Mouse (Mus musculus): ENCODE data around the gene Gpr87. TPM values are rescaled to one million over a fixed set of nuclear protein-coding genes. Genes with fewer than 3 reads are reported as not detected.

Gpr87 gene
- 7.6 and 9.1 TPM in 2 replicates for polyA plus RNA-seq (2015; fragmentation: Nextera tagmentation; extraction: Ambion mirVana)

GRCm38 (mm10) chr3:59194938-59195337, at the start of gene Gpr87:
Gene Gpr87, minus strand, starts transcription at chr3:59195104.

GRCm38 (mm10) chr3:59210727-59211126, 15.8 kb upstream of the Gpr87 start, which contains the start of gene P2ry13:
Gene P2ry13, minus strand, starts transcription at chr3:59210882.

GRCm38 (mm10) chr3:59153424-59153823, 41.5 kb downstream of the Gpr87 start, which contains the start of gene P2ry14:
Gene P2ry14, minus strand, starts transcription at chr3:59153618.

Other genes with a start within 250 kb of the Gpr87 start
- 0.50 and 0.60 TPM in 2 replicates for gene Med12l, start 189.3 kb downstream of the Gpr87 start, polyA plus RNA-seq (2015; fragmentation: Nextera tagmentation; extraction: Ambion mirVana)
- 0.19 and 0.39 TPM in 2 replicates for gene Gpr171, start 93.3 kb downstream of the Gpr87 start, polyA plus RNA-seq (2015; fragmentation: Nextera tagmentation; extraction: Ambion mirVana)
- gene P2ry14, start 41.5 kb downstream of the Gpr87 start, polyA plus RNA-seq (2015; fragmentation: Nextera tagmentation; extraction: Ambion mirVana): 0.54 and 0.63 TPM in 2 replicates
- 1.0 and 1.1 TPM in 2 replicates for gene P2ry13, start 15.8 kb upstream of the Gpr87 start, polyA plus RNA-seq (2015; fragmentation: Nextera tagmentation; extraction: Ambion mirVana)
- gene P2ry12, start 67.8 kb upstream of the Gpr87 start, polyA plus RNA-seq (2015; fragmentation: Nextera tagmentation; extraction: Ambion mirVana): 2.1 and 2.2 TPM in 2 replicates
- gene Igsf10, start 149.3 kb upstream of the Gpr87 start, polyA plus RNA-seq (2015; fragmentation: Nextera tagmentation; extraction: Ambion mirVana): 4.8 and 5.1 TPM in 2 replicates